Mouse (Mus musculus): ENCODE data around the gene Tmem40. TPM values are rescaled to one million over a fixed set of nuclear protein-coding genes. Genes with fewer than 3 reads are reported as not detected.
A peak's percentile ranks its signal among the peaks of the same experiment; 100 is the strongest.

Tmem40 gene
- 0.68 and 2.5 TPM in 2 replicates for total RNA-seq (2014; rRNA removed)
- 2.5 and 2.9 TPM in 2 replicates for polyA plus RNA-seq (2015; fragmentation: Nextera tagmentation; extraction: Ambion mirVana)

- WGBS = 6% methylated on average over 9 of the region's 9 CpGs
- H3K9me3 ChIP-seq (ENCODE audit: low read length) = no peaks in the 10 kb centered on the region
- H3K9ac ChIP-seq (replicated peaks; ENCODE audit: low read length) = no peak within 1 kb of the TSS
- H3K36me3 ChIP-seq (ENCODE audit: insufficient read depth, low read length) = no peaks in the 10 kb centered on the region
- no peak for TF ChIP-seq CTCF (IDR thresholded peaks at IDR 0.05; ENCODE audit: low read depth)
- DNase-seq (ENCODE audit: low spot score) (peak; percentile 26), ATAC-seq (no peak; the same call in 1 of the 2 replicates)
- H3K4me3 ChIP-seq (ENCODE audit: low read length) = no peak within 1 kb of the TSS
- H3K4me1 ChIP-seq (ENCODE audit: insufficient read depth, low read length) = no peaks in the 10 kb centered on the region
- H3K27ac ChIP-seq = peak within 1 kb of the TSS; percentile 62
- H3K4me2 ChIP-seq (ENCODE audit: low read depth, low read length) = no peak within 1 kb of the TSS
- no peaks in the 10 kb centered on the region for H3K27me3 ChIP-seq (ENCODE audit: insufficient read depth, low read length)
Measured at GRCm38 (mm10) chr6:115761995-115762756, at the start of gene Tmem40. Gene Tmem40 (minus strand): TSS chr6:115762410.

- Histone ChIP-seq H3K36me3 (ENCODE audit: insufficient read depth, low read length) (0 out of 2 replicates have a peak, but pooled peaks cover 5% of the 10 kb centered on the region), H3K4me1 (ENCODE audit: insufficient read depth, low read length) (peaks cover 6% of the 10 kb centered on the region), H3K9me3 (ENCODE audit: low read length) (no peaks in the 10 kb centered on the region), H3K9ac (replicated peaks; ENCODE audit: low read length) (no peak overlapping the region), H3K4me3 (ENCODE audit: low read length) (no peak overlapping the region), H3K27ac (no peak overlapping the region), H3K4me2 (ENCODE audit: low read depth, low read length) (no peak overlapping the region), H3K27me3 (ENCODE audit: insufficient read depth, low read length) (no peaks in the 10 kb centered on the region)
- no peak for ATAC-seq
- no peak for TF ChIP-seq CTCF (IDR thresholded peaks at IDR 0.05; ENCODE audit: low read depth)
- no peak for DNase-seq (ENCODE audit: low spot score)
- WGBS = 72% methylated on average over 8 of the region's 8 CpGs
Measured at GRCm38 (mm10) chr6:115811606-115812005, 49.4 kb upstream of the Tmem40 start.

DNA sequence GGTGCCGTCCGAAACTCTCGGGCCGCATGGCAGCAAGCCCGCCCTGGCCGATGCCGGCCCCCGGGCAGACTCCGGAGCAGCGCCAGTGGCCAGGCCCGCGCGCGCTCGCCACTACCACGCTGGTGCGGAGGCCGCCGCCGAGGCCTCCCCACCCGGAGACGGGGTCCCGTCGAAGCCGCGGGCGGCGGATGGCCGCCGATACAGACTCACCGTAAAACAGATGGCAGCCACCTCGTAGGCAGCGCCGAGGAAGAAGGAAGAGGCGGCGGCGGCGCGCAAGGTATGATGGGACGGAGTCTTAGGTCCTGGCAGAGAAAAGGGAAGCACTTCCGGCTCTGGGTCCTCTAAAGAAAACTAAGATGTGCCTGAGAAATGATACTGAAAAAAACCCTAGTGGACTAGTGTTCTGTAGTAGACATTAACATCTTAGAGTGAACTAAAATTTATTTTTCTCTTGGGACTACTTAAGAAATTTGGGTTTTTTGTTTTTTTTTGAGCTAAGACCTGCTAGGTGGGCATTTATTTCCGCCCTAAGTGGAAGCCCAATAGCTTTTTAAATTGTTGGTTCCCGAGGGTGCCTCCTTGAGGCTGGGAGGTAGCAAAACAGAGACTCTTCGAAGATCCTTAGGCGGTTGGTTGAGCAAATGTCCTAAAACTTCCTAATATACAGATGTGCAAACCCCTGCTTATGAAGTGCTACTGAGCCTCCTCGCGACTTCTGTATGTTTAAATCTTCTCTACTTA, 46.5 kb upstream of the Tmem40 start, which contains the start of gene Rpl32:
Rpl32 (minus strand) TSS at position 260 of the 744 bp plus-strand sequence.
- Histone ChIP-seq H3K4me1 (ENCODE audit: insufficient read depth, low read length) (peaks cover 6% of the 10 kb centered on the region), H3K9me3 (ENCODE audit: low read length) (no peaks in the 10 kb centered on the region), H3K4me2 (ENCODE audit: low read depth, low read length) (peak within 1 kb of the TSS; percentile 74), H3K27me3 (ENCODE audit: insufficient read depth, low read length) (no peaks in the 10 kb centered on the region), H3K27ac (peak within 1 kb of the TSS; percentile 99), H3K36me3 (ENCODE audit: insufficient read depth, low read length) (peaks cover 27% of the 10 kb centered on the region), H3K4me3 (ENCODE audit: low read length) (peak within 1 kb of the TSS; percentile 92), H3K9ac (replicated peaks; ENCODE audit: low read length) (peak within 1 kb of the TSS; percentile 96)
- ATAC-seq (peak; percentile 90), DNase-seq (ENCODE audit: low spot score) (peak; percentile 94)
- WGBS = under 1% methylated on average over 47 of the region's 47 CpGs
- TF ChIP-seq CTCF (IDR thresholded peaks at IDR 0.05; ENCODE audit: low read depth) = peak; percentile 69

DNA sequence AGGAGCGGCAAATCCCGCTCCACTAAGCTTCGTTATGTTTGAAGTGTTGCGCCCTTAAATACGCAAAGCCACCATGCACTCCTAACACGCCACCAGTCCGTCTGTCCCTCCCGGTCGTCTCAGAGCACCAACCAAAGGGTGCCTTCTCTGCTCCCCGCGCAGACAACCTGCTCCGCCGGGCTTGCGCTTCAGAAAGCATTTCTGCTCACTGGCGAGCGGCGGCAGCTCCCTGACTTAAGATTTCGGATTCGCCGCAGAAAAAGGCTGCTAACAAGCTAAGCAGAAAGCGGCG, 45.9 kb upstream of the Tmem40 start:
- Histone ChIP-seq H3K27ac (peak overlapping the region; percentile 99), H3K27me3 (ENCODE audit: insufficient read depth, low read length) (no peaks in the 10 kb centered on the region), H3K4me2 (ENCODE audit: low read depth, low read length) (peak overlapping the region; percentile 74), H3K9me3 (ENCODE audit: low read length) (no peaks in the 10 kb centered on the region), H3K4me1 (ENCODE audit: insufficient read depth, low read length) (peaks cover 6% of the 10 kb centered on the region), H3K36me3 (ENCODE audit: insufficient read depth, low read length) (peaks cover 29% of the 10 kb centered on the region), H3K4me3 (ENCODE audit: low read length) (peak overlapping the region; percentile 92), H3K9ac (replicated peaks; ENCODE audit: low read length) (peak overlapping the region; percentile 96)
- no peak for DNase-seq (ENCODE audit: low spot score)
- peak; percentile 31; the same call in 1 of the 2 replicates for ATAC-seq
- under 1% methylated on average over 22 of the region's 22 CpGs for WGBS
- TF ChIP-seq CTCF (IDR thresholded peaks at IDR 0.05; ENCODE audit: low read depth) = no peak

GRCm38 (mm10) chr6:115807464-115808195, 45.4 kb upstream of the Tmem40 start:
- peaks cover 30% of the 10 kb centered on the region for H3K36me3 ChIP-seq (ENCODE audit: insufficient read depth, low read length)
- DNase-seq (ENCODE audit: low spot score) (peak; percentile 10), ATAC-seq (no peak)
- H3K4me1 ChIP-seq (ENCODE audit: insufficient read depth, low read length) = peaks cover 6% of the 10 kb centered on the region
- H3K9ac ChIP-seq (replicated peaks; ENCODE audit: low read length) = peak overlapping the region; percentile 96
- no peaks in the 10 kb centered on the region for H3K27me3 ChIP-seq (ENCODE audit: insufficient read depth, low read length)
- no peak for TF ChIP-seq CTCF (IDR thresholded peaks at IDR 0.05; ENCODE audit: low read depth)
- H3K27ac ChIP-seq = peak overlapping the region; percentile 99
- H3K4me3 ChIP-seq (ENCODE audit: low read length) = peak overlapping the region; percentile 92
- H3K9me3 ChIP-seq (ENCODE audit: low read length) = no peaks in the 10 kb centered on the region
- 3% methylated on average over 15 of the region's 15 CpGs for WGBS
- H3K4me2 ChIP-seq (ENCODE audit: low read depth, low read length) = peak overlapping the region; percentile 74

- DNase-seq (ENCODE audit: low spot score) (no peak), ATAC-seq (no peak)
- H3K36me3 ChIP-seq (ENCODE audit: insufficient read depth, low read length) = peaks cover 49% of the 10 kb centered on the region
- no peak overlapping the region for H3K9ac ChIP-seq (replicated peaks; ENCODE audit: low read length)
- H3K9me3 ChIP-seq (ENCODE audit: low read length) = no peaks in the 10 kb centered on the region
- H3K27me3 ChIP-seq (ENCODE audit: insufficient read depth, low read length) = no peaks in the 10 kb centered on the region
- H3K4me1 ChIP-seq (ENCODE audit: insufficient read depth, low read length) = peaks cover 6% of the 10 kb centered on the region
- no peak overlapping the region for H3K4me3 ChIP-seq (ENCODE audit: low read length)
- WGBS = 66% methylated on average over 10 of the region's 10 CpGs
- H3K27ac ChIP-seq = no peak overlapping the region
- no peak overlapping the region for H3K4me2 ChIP-seq (ENCODE audit: low read depth, low read length)
- no peak for TF ChIP-seq CTCF (IDR thresholded peaks at IDR 0.05; ENCODE audit: low read depth)
Measured at GRCm38 (mm10) chr6:115804432-115805192, 42.4 kb upstream of the Tmem40 start.
